Mouse (Mus musculus) neutrophil, adult 59 days (primary cell): Measurements from ENCODE around the gene Serpina12. TPM values are rescaled to one million over a fixed set of nuclear protein-coding genes. Genes with fewer than 3 reads are reported as not detected.

Source experiments
- total RNA-seq, 2 experiments: library from RNA; stranded (reverse); gene quantifications; 1 replicate in 1 of 2; 2 replicates in 1 of 2; pipeline ENCODE4 v1.2.4; 2023

The Serpina12 gene
- total RNA-seq = not detected

DNA sequence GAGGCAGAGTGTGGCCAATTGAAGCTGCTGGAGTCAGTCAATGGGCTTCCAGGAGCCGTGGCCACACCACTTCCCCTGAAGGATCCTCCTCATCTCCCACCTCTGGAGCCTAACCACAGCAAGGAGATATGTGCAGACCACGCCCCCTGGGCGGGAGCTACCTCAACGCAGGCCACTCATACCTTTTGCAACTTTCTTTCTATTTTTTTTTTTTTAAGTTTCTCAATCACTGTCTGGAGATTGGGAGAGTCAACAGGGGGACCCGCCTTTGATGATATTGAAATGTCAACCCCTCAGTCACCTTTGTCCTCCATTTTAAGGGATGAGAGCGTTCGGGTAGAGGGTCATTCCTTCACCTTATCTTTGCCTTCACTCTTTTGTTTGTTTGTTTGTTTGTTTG, at the start of gene Serpina12:
Serpina12 (minus strand) TSS at position 101 of the 400 bp plus-strand sequence.

DNA sequence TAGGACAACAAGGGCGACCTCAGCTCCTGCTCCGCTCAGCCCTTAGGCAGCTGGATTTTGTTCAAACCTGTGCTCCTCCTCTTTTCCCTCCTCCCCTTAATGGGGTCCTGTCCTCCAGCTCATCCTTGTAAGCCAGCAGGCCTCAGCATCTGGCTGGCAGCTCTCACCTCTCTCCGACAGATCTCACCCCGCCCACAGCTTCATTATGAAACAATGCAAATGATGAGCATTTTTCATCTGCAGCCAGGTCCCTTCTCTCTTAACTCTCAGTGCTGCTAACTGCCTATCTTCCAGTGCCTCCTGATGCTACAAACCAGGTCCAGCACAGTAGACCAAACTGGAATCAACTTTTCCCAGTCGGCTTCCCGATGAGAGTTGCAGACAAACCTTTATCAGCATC, 30.6 kb downstream of the Serpina12 start, which contains the start of gene Serpina9:
Serpina9 (minus strand) TSS at position 136 of the 400 bp plus-strand sequence.

GRCm38 (mm10) chr12:103989857-103990256, 54.4 kb downstream of the Serpina12 start, which contains the start of gene Serpina11:
Serpina11 (minus strand) TSS chr12:103989957.

Other genes starting within 250 kb of the Serpina12 start
- under 1 TPM in 1 of 2 experiments, not detected in 1; 0.47 TPM for gene Serpina1b, start 214.1 kb downstream of the Serpina12 start, total RNA-seq
- gene Serpina1a, start 180.9 kb downstream of the Serpina12 start, total RNA-seq = not detected
- under 1 TPM; 0.31 to 0.37 TPM for gene Serpina1c, start 139.6 kb downstream of the Serpina12 start, total RNA-seq
- gene Serpina1e, start 85.5 kb downstream of the Serpina12 start, total RNA-seq = not detected
- gene Serpina11, start 54.5 kb downstream of the Serpina12 start, total RNA-seq = under 1 TPM in 1 of 2 experiments, not detected in 1; 0.78 TPM
- gene Serpina9, start 30.7 kb downstream of the Serpina12 start, total RNA-seq = not detected
- not detected for gene Serpina5, start 56.7 kb upstream of the Serpina12 start, total RNA-seq
- not detected for gene Serpina3a, start 68.3 kb upstream of the Serpina12 start, total RNA-seq
- gene Serpina3b, start 83.6 kb upstream of the Serpina12 start, total RNA-seq = under 1 TPM in 1 of 2 experiments, not detected in 1; 0.29 TPM
- not detected for gene Serpina3c, start 109.4 kb upstream of the Serpina12 start, total RNA-seq
- under 1 TPM; 0.24 to 0.33 TPM for gene Serpina3f, start 170.1 kb upstream of the Serpina12 start, total RNA-seq
- gene Serpina3g, start 191.8 kb upstream of the Serpina12 start, total RNA-seq = 1 to 10 TPM in 1 of 2 experiments, under 1 TPM in 1; 0.60 to 4.0 TPM
- not detected for gene Serpina3i, start 218.7 kb upstream of the Serpina12 start, total RNA-seq